Mouse (Mus musculus): Measurements from ENCODE around the gene Eif3a. TPM values are rescaled to one million over a fixed set of nuclear protein-coding genes. Genes with fewer than 3 reads are reported as not detected.

Eif3a gene
- polyA plus RNA-seq (2017; shearing (Covaris generic)) = 126 TPM

GRCm38 (mm10) chr19:60790551-60791161 is at the start of gene Eif3a:
TSS of gene Eif3a (minus strand) at chr19:60790658.

GRCm38 (mm10) chr19:60811098-60812035 is 20.9 kb upstream of the Eif3a start, which contains the start of gene Fam45a:
TSS of gene Fam45a (plus strand) at chr19:60811585.

DNA sequence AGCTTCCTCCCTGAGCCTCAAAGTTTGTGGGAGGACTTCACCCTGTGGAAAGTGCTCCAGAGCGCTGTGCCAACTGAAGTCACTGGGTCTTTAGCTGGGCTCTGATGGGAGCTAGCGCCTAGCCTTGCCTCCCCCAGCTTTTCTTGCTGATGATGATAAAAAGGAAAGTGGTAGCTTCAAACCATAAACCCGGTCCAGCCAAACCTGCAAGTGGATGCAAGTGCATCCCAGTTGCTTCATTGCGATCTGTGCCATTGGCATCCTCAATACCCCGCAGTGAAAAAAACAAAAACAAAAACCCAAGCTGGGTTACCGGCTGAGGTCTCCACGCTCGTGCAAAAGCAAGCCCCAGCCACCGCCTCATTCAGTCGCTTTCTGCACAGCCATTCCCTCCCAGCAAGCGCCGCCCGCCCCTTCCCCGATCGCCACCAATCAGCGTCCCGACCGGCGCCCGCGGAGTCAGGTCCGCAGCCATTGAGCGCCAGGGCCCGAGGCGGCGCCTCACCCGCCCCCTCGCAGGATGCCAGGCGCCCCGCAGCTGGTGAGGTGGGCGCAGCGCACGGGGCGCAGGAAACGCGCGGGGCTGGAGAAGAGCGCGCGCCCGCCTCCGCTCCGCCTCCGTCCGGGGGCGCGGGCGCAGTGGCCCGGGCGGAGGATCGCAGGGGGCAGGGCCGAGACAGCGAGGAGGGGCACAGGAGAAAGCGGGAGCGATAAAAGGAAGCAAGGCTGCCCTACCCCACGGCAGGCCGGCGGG is 34.8 kb downstream of the Eif3a start, which contains the start of gene Nanos1:
Gene Nanos1 (plus strand): TSS at position 550 of the 754 bp plus-strand sequence.

Other genes starting within 250 kb of the Eif3a start
- 52.1 TPM for gene Cacul1, start 209.6 kb downstream of the Eif3a start, polyA plus RNA-seq (2017; shearing (Covaris generic))
- 5.5 TPM for gene Nanos1, start 34.7 kb downstream of the Eif3a start, polyA plus RNA-seq (2017; shearing (Covaris generic))
- gene Fam45a, start 20.9 kb upstream of the Eif3a start, polyA plus RNA-seq (2017; shearing (Covaris generic)) = 26.4 TPM
- 2.6 TPM for gene Sfxn4, start 70.8 kb upstream of the Eif3a start, polyA plus RNA-seq (2017; shearing (Covaris generic))
- 58.4 TPM for gene Prdx3, start 83.9 kb upstream of the Eif3a start, polyA plus RNA-seq (2017; shearing (Covaris generic))
- gene Grk5, start 99.1 kb upstream of the Eif3a start, polyA plus RNA-seq (2017; shearing (Covaris generic)) = 2.5 TPM